Mouse (Mus musculus): ENCODE data around the gene Fam229a. TPM values are rescaled to one million over a fixed set of nuclear protein-coding genes. Genes with fewer than 3 reads are reported as not detected.
A peak's percentile ranks its signal among the peaks of the same experiment; 100 is the strongest.

Gene Fam229a
- total RNA-seq, 2 experiments from 2014 or later, result not detected

- DNase-seq, result no peak
- intact Hi-C loops (cut with DNase I), result no loop called here
Observed at GRCm38 (mm10) chr4:129494681-129495080, 3.7 kb downstream of the Fam229a start.

GRCm38 (mm10) chr4:129495672-129496562 lies 4.9 kb downstream of the Fam229a start:
- intact Hi-C loops (cut with DNase I), result no loop called here
- no peak for DNase-seq

GRCm38 (mm10) chr4:129496631-129497030 lies 5.6 kb downstream of the Fam229a start:
- intact Hi-C loops (cut with DNase I), result no loop called here
- no peak for DNase-seq

GRCm38 (mm10) chr4:129498941-129499340 lies 8.0 kb downstream of the Fam229a start:
- no peak for DNase-seq
- intact Hi-C loops (cut with DNase I), result no loop called here

- intact Hi-C loops (cut with DNase I), result no loop called here
- DNase-seq, result no peak
Observed at GRCm38 (mm10) chr4:129500017-129500416, 9.0 kb downstream of the Fam229a start.

GRCm38 (mm10) chr4:129500607-129501566 lies 9.9 kb downstream of the Fam229a start:
- intact Hi-C loops (cut with DNase I), result no loop called here
- DNase-seq, result peak; percentile 83 to 85

- DNase-seq, result no peak
- intact Hi-C loops (cut with DNase I), result no loop called here
Observed at GRCm38 (mm10) chr4:129502327-129502888, 11.4 kb downstream of the Fam229a start.

- DNase-seq, result no peak
- intact Hi-C loops (cut with DNase I), result no loop called here
Observed at GRCm38 (mm10) chr4:129502901-129503444, 12.0 kb downstream of the Fam229a start.

- intact Hi-C loops (cut with DNase I), result no loop called here
- DNase-seq, result no peak
Observed at GRCm38 (mm10) chr4:129505511-129505910, 14.5 kb downstream of the Fam229a start.

GRCm38 (mm10) chr4:129507434-129508236 lies 16.6 kb downstream of the Fam229a start:
- intact Hi-C loops (cut with DNase I), result no loop called here
- DNase-seq, result no peak

- DNase-seq, result no peak
- intact Hi-C loops (cut with DNase I), result no loop called here
Observed at GRCm38 (mm10) chr4:129508237-129508515, 17.2 kb downstream of the Fam229a start.

GRCm38 (mm10) chr4:129508834-129509600 lies 18.0 kb downstream of the Fam229a start:
- no peak for DNase-seq
- intact Hi-C loops (cut with DNase I), result no loop called here

- DNase-seq, result no peak
- intact Hi-C loops (cut with DNase I), result no loop called here
Observed at GRCm38 (mm10) chr4:129509650-129510049, 18.7 kb downstream of the Fam229a start.

- DNase-seq, result no peak
- intact Hi-C loops (cut with DNase I), result no loop called here
Observed at GRCm38 (mm10) chr4:129510723-129511412, 19.9 kb downstream of the Fam229a start.

GRCm38 (mm10) chr4:129511413-129512096 lies 20.6 kb downstream of the Fam229a start:
- intact Hi-C loops (cut with DNase I), result no loop called here

GRCm38 (mm10) chr4:129513086-129513767 lies 22.2 kb downstream of the Fam229a start, which contains the start of gene Marcksl1:
Marcksl1 (plus strand) TSS chr4:129513581.
- intact Hi-C loops (cut with DNase I), result no loop called here
- DNase-seq, result peak; percentile 60 to 67

More at GRCm38 (mm10) chr4:129511413-129512096, 20.6 kb downstream of the Fam229a start:
- no peak for DNase-seq

- DNase-seq, result no peak
- intact Hi-C loops (cut with DNase I), result no loop called here
Observed at GRCm38 (mm10) chr4:129513891-129514290, 22.9 kb downstream of the Fam229a start.

Measured in gastrocnemius, postnatal 36 days (tissue).